Mouse (Mus musculus) hindbrain, embryonic 15.5 days (tissue): ENCODE measurements around the gene Plekhg5. TPM values are rescaled to one million over a fixed set of nuclear protein-coding genes. Genes with fewer than 3 reads are reported as not detected.

ENCODE experiments used
- ATAC-seq: fragments of 200-750 bp; cut with Nextera tagmentation; 2 replicates; pipeline ENCODE4 v1.8.0; 2017; ENCODE audit warnings: low read depth, moderate number of reproducible peaks, moderate TSS enrichment; ENCODE audit not compliant: low FRiP score
- H3K27ac ChIP-seq: fragments of 300-500 bp; sonication (generic); replicated peaks from 2 replicates; pipeline ENCODE4 v1.5.1; 2015; ENCODE audit warnings: mild to moderate bottlenecking, inconsistent platforms
- H3K27me3 ChIP-seq: fragments of 300-500 bp; sonication (generic); 2 replicates; pipeline ENCODE4 v1.6.1; 2015; ENCODE audit warnings: control low read depth, inconsistent platforms
- H3K36me3 ChIP-seq: fragments of 300-500 bp; sonication (generic); 2 replicates; pipeline ENCODE4 v1.6.1; 2015; ENCODE audit warnings: control low read depth, inconsistent platforms
- H3K4me1 ChIP-seq: fragments of 300-500 bp; sonication (generic); replicated peaks from 2 replicates; pipeline ENCODE4 v1.6.1; 2015; ENCODE audit warnings: control low read depth, inconsistent platforms
- H3K4me2 ChIP-seq: fragments of 300-500 bp; sonication (generic); 2 replicates; pipeline ENCODE4 v1.6.1; 2015; ENCODE audit warnings: moderate library complexity, mild to moderate bottlenecking, inconsistent platforms
- H3K4me3 ChIP-seq: fragments of 300-500 bp; sonication (generic); 2 replicates; pipeline ENCODE4 v1.5.1; 2015; ENCODE audit warnings: mild to moderate bottlenecking, inconsistent platforms
- H3K9ac ChIP-seq: fragments of 300-500 bp; sonication (generic); 2 replicates; pipeline ENCODE4 v1.6.1; 2015; ENCODE audit warnings: inconsistent platforms
- H3K9me3 ChIP-seq: fragments of 300-500 bp; sonication (generic); 2 replicates; pipeline ENCODE4 v1.6.1; 2016; ENCODE audit warnings: control low read depth, inconsistent platforms
- WGBS: fragments of 180-500 bp; shearing (Covaris S2); methylation state at CpG from one replicate; pipeline ENCODE4 v1.1.7; 2015; 5-methylcytosine and 5-hydroxymethylcytosine counted together
- polyA plus RNA-seq: library from polyadenylated mRNA; unstranded; fragments of >200 nt; fragmentation: Nextera tagmentation; extraction: Ambion mirVana; gene quantifications from 2 replicates; pipeline ENCODE4 v1.2.1, GENCODE M21; 2015

Gene Plekhg5
- polyA plus RNA-seq, 1 experiment from 2014 or later: 13.5 TPM

DNA sequence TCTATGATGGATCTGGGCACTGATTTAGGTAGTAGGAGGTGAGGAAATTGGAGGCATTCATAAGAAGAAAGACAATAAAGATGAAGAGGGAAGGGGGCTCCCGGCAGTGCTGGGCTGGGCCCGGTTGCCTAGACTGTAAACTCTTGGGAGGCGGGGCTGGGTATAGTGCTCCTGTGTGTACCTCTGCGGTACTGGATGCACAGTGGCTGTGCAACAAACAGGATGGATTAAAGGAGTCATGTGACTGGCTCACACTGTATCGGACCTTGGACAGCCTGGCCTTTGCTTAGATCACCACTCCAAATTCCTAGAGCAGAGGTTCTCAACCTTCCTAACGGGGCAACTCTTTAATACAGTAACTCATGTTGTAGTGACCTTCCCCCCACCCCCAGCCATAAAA, 89.3 kb downstream of the Plekhg5 start:
- no peaks in the 10 kb centered on the region for H3K9me3 ChIP-seq
- H3K9ac ChIP-seq: no peak overlapping the region
- no peak overlapping the region for H3K27ac ChIP-seq
- no peak overlapping the region for H3K4me3 ChIP-seq
- no peak overlapping the region for H3K4me2 ChIP-seq
- ATAC-seq: no peak
- peaks cover 65% of the 10 kb centered on the region for H3K27me3 ChIP-seq
- H3K4me1 ChIP-seq: peaks cover 16% of the 10 kb centered on the region
- no peaks in the 10 kb centered on the region for H3K36me3 ChIP-seq
- 76% methylated on average over 6 of the region's 6 CpGs for WGBS

DNA sequence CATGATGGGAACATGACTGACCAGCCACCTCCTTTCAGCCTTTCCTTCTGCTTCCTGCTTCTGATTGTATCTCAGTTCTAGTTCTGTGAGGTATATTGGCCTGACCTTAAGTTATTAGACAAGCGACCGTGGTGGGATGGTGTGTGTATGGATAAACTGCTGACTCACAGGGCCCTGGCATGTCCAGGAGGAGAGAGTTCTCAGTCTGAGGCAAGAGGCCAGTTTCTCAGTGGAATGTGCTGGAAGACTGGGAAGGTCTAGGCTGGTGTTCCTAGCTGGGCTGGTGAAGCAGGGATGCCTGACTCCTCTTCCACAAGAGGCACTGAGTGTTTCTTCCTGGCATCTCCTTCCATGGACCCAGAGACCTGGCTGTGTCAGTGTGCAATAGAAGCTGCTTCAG, 90.5 kb downstream of the Plekhg5 start:
- 92% methylated on average over 2 of the region's 2 CpGs for WGBS
- peaks cover 55% of the 10 kb centered on the region for H3K27me3 ChIP-seq
- H3K4me1 ChIP-seq: peaks cover 16% of the 10 kb centered on the region
- H3K9me3 ChIP-seq: no peaks in the 10 kb centered on the region
- no peak overlapping the region for H3K9ac ChIP-seq
- H3K36me3 ChIP-seq: no peaks in the 10 kb centered on the region
- no peak overlapping the region for H3K4me3 ChIP-seq
- no peak for ATAC-seq
- no peak overlapping the region for H3K4me2 ChIP-seq
- no peak overlapping the region for H3K27ac ChIP-seq

Other genes starting within 250 kb of the Plekhg5 start
- gene Camta1, start 210.6 kb upstream of the Plekhg5 start, polyA plus RNA-seq: 150 and 162 TPM in 2 replicates
- 79.8 and 81.6 TPM in 2 replicates for gene Dnajc11, start 138.8 kb upstream of the Plekhg5 start, polyA plus RNA-seq
- gene Thap3, start 83.5 kb upstream of the Plekhg5 start, polyA plus RNA-seq: 35.7 and 36.7 TPM in 2 replicates
- 23.1 and 25.5 TPM in 2 replicates for gene Phf13, start 76.2 kb upstream of the Plekhg5 start, polyA plus RNA-seq
- 4.7 and 5.4 TPM in 2 replicates for gene Klhl21, start 63.7 kb upstream of the Plekhg5 start, polyA plus RNA-seq
- 18.3 and 18.5 TPM in 2 replicates for gene Zbtb48, start 44.8 kb upstream of the Plekhg5 start, polyA plus RNA-seq
- gene Tas1r1, start 33.9 kb upstream of the Plekhg5 start, polyA plus RNA-seq: 1.6 and 1.8 TPM in 2 replicates
- 24.7 and 27.1 TPM in 2 replicates for gene Nol9, start 33.2 kb upstream of the Plekhg5 start, polyA plus RNA-seq
- gene Tnfrsf25, start 43.4 kb downstream of the Plekhg5 start, polyA plus RNA-seq: 0.97 and 1.8 TPM in 2 replicates
- 0.29 and 0.31 TPM in 2 replicates for gene Espn, start 79.9 kb downstream of the Plekhg5 start, polyA plus RNA-seq
- not detected in 2 replicates for gene Hes2, start 86.4 kb downstream of the Plekhg5 start, polyA plus RNA-seq
- gene Acot7, start 105.6 kb downstream of the Plekhg5 start, polyA plus RNA-seq: 427 and 433 TPM in 2 replicates
- gene Gpr153, start 201.7 kb downstream of the Plekhg5 start, polyA plus RNA-seq: 18.4 and 21.7 TPM in 2 replicates
- gene Hes3, start 219.2 kb downstream of the Plekhg5 start, polyA plus RNA-seq: 0.47 and 3.0 TPM in 2 replicates
- gene Icmt, start 224.7 kb downstream of the Plekhg5 start, polyA plus RNA-seq: 18.3 and 22.2 TPM in 2 replicates
- gene Rnf207, start 246.5 kb downstream of the Plekhg5 start, polyA plus RNA-seq: 8.6 and 8.8 TPM in 2 replicates